Mouse (Mus musculus) hindlimb bud, embryonic 11.5 days (tissue): ENCODE measurements around the gene Cltc.
"Not testable (repeated sequence)": the region's sequence is repeated elsewhere in the genome, so short reads cannot be mapped to it uniquely, and the experiment has no call there.

Experiments
- DNase-seq: peaks from one replicate; pipeline ENCODE4 v3.0.0-alpha.2; 2012; ENCODE audit warnings: low read depth, low spot score; ENCODE audit errors: extremely low spot score

Gene Cltc

DNA sequence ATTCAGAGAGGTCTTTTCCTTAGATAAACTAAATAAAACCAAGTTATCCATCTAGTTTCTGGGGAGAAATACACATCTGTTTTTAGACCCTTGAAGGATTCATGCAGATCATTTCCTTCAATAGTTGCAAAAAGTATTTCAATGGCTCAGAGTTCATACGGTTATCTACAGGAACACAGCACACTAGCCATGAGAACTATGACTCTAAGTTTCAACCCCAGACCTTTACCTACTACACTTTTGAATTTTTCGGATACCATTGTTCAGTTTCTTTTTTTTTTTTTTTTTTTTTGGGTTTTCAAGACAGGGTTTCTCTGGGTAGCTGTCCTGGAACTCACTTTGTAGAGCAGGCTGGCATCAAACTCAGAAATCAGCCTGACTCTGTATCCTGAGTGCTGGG, 17.9 kb downstream of the Cltc start:
- DNase-seq, result no peak

DNA sequence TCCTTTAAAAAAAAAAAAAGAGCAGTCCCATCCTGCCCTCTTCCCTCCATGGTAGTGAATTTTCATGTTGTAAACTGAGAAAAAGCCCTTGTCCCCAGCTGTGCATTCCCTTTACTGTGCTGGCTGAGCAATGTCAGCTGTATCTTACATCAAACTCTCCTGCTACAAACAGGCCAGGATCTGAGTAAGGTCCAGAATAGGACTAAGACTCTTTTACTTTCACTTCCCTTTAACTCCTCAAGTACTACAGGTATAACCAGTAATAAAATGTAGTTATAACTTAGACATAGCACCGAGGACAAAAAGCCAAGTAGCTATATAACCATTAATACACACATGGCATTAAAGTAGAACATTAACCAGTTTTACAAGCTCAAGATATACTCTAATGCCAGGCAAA, 18.4 kb downstream of the Cltc start:
- DNase-seq, result no peak

DNA sequence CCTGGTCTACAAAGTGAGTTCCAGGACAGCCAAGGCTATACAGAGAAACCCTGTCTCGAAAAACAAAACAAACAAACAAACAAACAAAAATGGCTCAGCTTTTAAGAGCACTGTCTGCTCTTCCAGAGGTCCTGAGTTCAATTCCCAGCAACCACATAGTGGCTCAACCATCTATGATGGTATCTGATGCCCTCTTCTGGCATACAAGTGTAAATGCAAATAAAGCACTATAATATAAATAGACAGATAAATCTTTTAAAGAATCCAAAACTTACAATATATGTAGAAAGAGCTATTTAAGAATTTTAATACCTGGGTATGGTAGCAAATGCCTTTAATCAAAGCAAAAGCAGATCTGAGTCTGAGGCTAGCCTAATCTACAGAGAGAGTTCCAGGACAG, 19.1 kb downstream of the Cltc start:
- DNase-seq, result not testable (repeated sequence)

DNA sequence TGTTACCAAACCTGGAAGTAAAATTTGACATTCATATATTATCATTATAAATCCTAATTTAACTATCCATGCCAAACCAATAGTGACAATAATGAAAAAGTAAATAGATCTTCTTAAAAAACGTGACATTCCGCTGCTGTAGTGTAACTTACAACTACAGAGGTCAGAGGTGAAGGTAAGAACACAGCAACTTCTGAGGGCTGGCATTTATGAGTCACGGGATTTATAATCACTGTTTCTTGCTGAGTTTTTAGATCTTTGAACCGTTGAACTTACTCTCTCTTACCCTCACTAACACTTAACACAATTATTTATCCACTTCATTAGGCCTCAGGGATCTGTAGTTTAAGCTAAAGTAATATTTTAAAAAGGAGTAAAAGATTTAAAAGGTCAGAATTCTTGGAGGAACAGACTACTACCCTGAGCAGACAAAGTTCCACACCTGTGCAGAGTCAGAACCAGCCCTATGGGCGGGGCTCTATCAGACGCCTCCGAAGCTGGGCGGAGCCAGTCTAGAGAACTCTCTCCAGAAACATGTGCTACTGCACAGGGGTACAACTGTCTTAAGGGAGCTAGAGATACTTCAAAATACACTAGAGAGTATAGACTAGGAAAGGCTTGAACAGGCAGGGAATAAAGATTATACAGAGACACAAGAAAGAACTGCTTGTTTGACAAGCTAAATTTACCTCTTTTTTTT, 19.9 kb downstream of the Cltc start:
- DNase-seq, result no peak

DNA sequence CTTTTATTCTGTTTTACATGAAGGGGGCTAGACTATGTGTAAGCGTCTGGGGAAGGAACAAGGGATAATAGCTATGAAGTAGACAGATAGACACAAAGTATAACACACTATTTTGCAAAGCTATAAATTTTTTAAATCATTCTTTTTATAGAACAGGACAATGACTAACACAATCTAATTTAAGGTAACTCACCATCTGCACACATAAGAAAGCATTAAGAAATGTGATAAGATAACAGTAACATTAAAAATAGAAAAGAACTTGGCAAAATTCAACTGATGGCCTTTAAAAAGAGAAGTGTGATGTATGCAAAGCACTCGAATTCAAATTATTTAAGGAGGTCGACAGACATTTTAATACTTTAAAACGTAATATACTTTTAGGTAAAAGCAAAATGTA, 22.4 kb downstream of the Cltc start:
- DNase-seq, result no peak

DNA sequence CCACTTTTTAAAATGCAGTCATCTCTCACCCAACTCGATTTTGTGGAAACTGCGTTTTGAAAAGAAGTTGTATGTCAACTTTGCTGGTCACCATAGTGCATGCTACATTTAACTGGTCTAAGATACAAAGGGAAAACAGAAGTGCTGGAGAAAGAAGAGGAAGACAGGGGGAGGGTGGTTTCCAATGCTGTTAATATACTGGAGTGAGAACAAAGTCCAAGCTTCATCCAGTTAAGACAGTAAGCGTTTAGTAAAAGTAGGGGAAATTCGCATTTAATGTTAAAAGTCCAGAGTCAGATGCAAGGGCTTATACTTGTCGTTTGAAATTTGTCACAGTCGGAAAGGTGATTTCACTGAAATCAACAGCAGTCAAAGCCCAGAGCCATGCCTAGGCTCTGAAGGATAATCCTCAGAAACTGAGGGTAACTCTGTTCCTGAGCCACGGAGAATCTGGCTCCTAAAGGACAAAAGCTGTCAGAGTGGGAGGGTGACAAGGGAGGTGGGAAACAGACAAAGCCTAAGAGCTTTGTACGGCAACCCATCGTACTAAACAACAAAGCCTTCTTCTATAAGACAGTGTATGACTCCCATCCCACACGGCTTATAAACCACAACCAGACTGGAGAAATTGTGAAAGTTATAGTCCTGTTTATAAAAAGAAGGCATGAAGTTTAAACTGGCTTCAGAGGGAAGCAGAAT, 23.0 kb downstream of the Cltc start:
- DNase-seq, result no peak

DNA sequence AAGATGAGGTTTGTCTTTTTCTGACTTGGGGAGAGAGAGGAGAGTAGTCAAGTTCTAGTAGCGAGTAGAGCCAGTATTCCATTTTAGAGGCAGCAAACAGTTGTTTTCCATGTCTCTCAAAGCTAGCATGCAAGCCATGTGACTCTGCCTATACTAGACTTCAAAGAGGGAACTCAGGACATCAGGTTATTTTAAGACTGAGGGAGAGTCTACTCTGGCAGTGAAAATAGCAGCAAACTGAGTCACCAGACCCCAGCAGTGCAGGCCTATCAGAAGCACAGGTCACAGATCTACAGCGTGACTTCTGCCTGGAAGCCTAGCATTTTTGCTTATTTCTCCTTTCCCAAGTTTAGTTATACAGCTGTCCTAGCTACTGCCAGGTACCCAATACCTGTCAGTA, 25.9 kb downstream of the Cltc start:
- no peak for DNase-seq

DNA sequence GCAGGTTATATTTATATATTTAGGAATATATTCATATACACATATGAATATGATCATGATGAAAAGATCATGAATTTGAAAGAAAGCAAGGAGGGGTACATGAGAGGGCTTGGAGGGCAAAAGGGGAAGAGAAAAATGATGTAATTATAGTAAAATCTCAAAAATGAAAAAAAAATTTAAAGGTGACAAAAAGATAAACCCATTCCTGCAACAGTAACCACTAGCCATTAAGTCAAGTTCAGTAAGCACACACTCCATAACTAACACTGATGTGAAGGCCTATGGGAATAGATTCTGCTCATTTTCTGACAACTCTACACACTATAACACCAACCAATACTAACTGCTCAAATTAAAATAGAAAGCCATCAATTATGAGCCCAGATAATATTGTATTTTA, 31.8 kb downstream of the Cltc start:
- no peak for DNase-seq

DNA sequence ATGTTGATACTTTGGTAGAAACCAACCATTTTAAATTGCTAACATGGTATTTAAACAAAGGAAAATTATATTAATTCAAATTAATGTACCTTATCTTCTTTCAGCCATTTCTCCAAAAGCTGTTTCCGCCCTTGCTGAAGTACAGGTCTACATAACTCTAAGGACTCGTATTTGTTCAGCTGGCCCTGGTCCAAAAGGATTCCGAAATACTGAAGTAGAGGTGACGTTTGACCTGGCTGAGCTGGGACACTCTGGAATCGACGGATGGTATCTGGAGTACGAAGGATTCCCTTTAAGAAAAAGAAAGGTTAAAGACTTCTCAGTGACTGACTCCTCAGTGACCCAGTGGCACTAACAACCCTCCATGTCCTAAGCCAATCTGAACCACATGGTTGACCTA, 32.4 kb downstream of the Cltc start:
- no peak for DNase-seq

DNA sequence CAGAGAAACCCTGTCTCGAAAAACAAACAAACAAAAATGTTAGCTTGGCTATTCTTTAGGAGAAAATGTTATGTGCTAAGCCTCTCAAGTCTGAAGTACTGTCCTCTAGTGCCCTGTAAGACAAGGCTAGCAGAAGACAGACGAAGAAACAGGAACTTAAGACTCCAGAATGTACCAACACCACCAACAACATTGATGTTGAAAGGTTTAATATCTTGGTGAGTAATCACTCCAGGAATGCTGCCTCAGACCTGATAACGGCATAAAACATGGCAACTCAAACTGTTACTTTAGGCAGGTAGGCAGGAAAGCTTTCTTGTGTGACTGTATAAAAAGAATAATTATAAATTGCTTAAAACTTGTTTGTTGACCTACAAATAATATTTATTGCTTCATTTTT, 33.4 kb downstream of the Cltc start:
- no peak for DNase-seq

DNA sequence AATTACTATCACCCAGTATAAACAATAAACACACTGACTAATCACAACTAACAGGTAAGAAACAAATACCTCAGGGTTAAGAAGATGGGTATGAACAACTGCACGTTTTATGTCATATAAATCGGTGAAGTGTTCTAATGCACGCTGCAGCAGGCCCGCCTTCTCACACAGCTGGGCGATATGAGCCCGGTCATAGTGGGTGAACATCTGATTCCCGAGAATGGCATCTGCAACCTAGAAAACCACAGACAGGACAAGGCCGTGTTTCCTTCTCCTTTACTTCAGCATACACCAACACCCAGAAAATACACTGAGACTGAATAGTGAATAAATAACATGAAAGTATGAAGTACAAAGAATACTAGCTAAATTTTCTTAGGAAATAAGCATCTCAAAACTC, 38.0 kb downstream of the Cltc start:
- DNase-seq, result no peak

DNA sequence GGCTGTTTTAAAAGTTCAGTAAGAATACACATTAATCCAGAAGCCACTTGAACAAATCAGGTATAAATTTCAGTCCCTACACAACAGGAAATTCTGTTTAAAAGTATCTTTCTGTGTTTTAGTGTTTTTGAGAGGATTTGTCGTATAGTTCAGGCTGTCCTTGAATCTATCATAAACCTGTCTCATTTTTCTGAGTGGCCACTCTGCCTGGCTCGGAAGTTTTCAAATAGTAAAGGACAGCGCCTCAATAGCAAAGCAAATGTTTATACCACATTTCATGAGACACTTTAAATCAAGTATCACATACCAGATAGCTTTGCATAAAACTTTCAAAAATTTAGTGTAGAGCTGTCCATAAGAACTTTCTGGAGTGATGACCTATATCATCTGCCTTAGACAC, 39.0 kb downstream of the Cltc start:
- DNase-seq, result no peak

DNA sequence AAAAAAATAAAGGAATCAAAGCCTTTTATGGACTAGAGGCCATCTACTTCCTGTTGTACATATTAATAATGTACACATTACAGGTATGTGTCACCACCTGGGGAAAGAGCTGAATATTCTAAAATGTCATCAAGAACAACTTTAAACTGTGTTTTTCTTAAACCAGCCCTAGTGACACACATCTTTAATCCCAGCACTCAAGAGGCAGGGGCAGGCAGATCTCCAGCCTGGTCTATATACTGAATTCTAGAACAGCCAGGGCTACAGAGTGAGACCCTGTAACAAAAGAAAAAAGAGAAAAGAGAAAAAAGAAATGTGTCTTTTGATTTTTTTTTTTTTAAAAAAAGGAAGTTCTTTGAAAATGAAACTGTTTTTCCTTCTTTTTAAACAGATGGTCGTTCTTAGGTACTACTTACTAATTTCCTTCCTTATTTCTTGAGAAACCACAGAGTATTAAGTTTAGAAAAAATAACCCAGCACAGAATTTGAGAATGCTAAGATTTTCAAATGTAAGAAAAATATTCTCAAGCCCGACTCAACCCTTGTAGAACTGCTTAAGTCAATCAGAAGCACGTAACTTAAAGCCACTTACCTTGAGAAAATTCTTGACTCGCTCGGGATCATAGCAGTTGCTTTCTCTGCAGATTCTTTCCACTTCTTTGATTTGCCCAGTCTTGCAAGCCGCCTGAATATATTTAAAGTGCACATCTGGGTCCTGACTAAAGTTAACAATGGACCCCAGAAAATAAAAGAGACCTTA, 39.9 kb downstream of the Cltc start:
- no peak for DNase-seq

DNA sequence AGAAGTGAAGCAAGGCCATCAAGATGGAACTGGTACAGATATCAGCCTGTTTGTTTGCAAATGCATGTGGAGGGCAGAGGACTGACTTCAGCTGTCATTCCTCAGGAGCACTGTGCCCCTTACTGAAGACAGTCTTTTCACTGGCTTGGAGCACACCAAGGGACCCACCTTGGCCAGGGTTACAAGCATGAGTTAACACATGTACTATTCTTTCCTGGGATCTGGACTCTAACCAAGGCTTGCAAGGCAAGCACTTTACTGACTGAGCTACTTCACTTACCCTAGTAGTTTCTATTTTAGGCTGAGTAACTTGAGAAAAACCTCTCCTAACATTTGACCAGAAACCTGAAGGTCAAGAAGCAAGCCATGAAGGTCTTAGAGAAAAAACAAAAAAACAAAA, 42.8 kb downstream of the Cltc start:
- DNase-seq, result no peak

DNA sequence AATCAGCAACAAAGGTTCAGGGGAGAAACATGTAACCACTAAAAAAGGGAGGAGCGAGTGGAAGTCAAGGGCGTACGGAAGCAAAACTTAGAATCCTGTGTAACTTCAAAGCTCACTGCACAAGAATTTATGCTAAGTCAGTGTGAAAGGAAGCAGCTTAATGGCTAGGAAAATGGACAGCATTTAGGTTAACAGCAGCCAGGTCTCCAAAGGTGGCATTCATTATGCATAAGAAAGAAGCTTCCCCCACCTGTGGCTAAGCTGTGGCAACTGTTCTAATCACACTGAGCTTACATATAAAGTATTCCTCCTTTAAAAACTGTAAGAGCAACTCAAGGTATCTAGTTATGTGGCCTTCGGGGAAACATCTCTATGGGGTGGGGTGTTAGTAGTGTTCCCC, 56.2 kb downstream of the Cltc start:
- no peak for DNase-seq

DNA sequence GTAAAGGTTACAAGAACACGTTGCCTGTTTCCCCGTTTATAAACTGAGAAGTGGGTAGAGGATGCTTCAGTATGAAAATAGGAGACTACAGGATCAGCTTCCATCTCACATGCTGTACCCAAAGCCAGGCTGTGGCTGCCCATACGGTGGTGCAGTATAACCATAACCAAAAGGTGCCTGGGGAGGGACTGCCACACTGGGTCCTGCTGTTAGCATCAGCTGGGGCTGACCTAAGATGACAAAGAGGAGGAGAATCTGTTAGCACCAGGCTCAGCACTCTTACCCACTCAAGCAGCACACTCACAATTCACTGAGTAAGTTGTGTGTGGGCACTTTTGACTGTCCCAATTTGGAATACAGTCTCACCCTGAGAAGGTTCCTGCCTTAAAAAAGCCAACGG, 61.9 kb downstream of the Cltc start:
- no peak for DNase-seq

DNA sequence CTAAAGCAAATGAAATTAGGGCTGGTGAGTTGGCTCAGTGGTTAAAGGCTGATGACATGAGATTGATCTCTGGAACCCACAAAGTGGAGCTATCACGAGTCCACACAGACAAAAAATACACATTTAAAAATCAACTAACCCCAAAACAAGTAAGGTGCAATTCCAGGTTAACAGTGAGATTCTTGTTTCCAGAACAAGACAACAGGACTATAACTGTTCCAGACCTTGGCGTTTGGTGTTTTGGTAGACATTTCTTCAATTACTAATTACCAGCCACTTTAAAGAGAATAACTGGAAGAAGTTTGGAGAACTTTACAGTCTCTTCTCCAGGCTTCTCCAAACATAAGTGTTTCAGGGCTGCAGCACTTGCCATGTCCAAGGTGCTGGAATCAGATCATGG, 64.8 kb downstream of the Cltc start:
- DNase-seq, result no peak

DNA sequence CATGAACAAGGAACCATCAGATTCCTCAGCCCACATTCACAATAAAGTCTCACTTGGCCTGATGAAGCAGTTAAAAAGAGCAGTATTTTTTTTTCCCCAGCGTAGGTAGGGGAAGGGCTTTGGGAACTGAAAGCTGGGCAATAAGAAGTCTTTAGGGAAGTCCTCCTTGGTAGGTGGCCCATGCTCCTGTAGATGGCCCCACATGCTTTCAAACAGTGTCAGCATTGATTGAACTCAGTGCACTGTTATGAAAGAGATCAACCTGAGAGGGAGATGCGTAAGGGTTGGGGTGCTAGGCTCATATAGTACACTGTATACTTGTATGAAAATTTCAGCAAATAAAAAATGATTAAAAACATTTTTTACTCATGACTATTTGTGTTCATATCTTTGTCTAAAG, 65.4 kb downstream of the Cltc start:
- DNase-seq, result no peak

DNA sequence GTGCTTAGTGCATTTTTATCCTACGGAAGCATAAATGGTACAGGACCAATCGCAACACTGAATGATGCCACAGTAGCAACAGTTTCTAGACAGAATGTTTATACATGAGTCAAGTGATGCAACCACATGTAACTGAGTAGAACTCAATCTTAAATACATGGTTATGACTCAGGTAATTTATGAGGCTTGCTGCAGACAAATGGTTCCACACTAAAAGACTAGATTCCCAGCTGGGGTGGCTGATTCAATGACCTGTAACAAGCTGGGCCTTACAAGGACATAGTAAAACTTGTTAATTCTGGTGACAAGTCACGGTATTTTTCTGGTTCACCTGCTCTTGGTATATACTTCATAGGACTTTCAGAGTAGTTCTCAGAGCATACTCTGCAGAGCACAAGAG, 65.9 kb downstream of the Cltc start:
- no peak for DNase-seq

DNA sequence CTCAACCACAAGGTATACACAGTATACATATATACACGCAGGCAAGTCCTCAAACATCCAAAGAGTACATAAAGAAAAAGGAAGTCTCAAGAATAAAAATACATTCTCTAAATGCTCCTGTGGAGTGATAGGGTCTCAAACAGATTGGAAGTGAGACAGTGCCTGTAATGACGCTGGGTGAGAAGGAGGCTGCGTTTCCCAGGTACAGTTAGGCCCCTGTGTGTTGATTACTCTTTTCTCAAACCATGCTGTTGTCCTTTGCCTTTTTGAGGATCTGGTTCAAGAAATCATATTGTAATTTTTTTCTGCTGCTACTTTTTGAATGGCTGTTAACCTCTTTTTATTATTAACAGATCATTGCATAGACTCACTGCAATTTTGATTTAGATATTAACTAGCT, 67.0 kb downstream of the Cltc start:
- DNase-seq, result no peak

DNA sequence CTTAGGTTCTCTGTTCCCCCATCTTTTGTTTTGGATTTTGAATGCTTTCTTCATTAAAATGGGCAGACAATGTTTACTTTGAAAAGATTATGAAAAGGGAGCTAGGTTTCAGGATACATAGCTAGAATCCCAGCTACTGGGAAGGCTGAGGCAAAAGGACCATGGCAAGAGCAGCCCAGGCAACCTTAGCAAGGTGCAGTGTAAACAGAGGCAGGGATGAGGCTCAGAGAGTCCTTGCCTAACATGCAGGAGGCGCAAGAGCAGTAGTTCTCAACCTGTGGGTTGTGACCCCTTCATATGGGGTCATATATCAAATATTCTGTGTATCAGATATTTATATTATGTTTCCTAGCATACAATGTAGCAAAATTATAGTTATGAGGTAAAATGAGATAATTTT, 72.0 kb downstream of the Cltc start:
- DNase-seq, result no peak
